Mouse (Mus musculus) neural tube, embryonic 13.5 days (tissue): Measurements from ENCODE around the gene Hist2h2ac. TPM values are rescaled to one million over a fixed set of nuclear protein-coding genes. Genes with fewer than 3 reads are reported as not detected.

Experiments
- ATAC-seq: fragments of 200-750 bp; cut with Nextera tagmentation; 2 replicates; pipeline ENCODE4 v1.8.0; 2017; ENCODE audit warnings: low read depth, mild to moderate bottlenecking, moderate TSS enrichment, moderate library complexity
- H3K27ac ChIP-seq: fragments of 300-500 bp; sonication (generic); replicated peaks from 2 replicates; pipeline ENCODE4 v1.5.1; 2015; ENCODE audit warnings: moderate library complexity, mild to moderate bottlenecking, inconsistent platforms
- H3K27me3 ChIP-seq: fragments of 300-500 bp; sonication (generic); 2 replicates; pipeline ENCODE4 v1.6.1; 2015; ENCODE audit warnings: mild to moderate bottlenecking, inconsistent platforms
- H3K36me3 ChIP-seq: fragments of 300-500 bp; sonication (generic); 2 replicates; pipeline ENCODE4 v1.6.1; 2015; ENCODE audit warnings: mild to moderate bottlenecking, inconsistent platforms
- H3K4me1 ChIP-seq: fragments of 300-500 bp; sonication (generic); replicated peaks from 2 replicates; pipeline ENCODE4 v1.6.1; 2015; ENCODE audit warnings: inconsistent platforms
- H3K4me2 ChIP-seq: fragments of 300-500 bp; sonication (generic); 2 replicates; pipeline ENCODE4 v1.6.1; 2015; ENCODE audit warnings: inconsistent platforms, mild to moderate bottlenecking, moderate library complexity
- H3K4me3 ChIP-seq: fragments of 300-500 bp; sonication (generic); 2 replicates; pipeline ENCODE4 v1.5.1; 2015; ENCODE audit warnings: mild to moderate bottlenecking, inconsistent platforms
- H3K9ac ChIP-seq: fragments of 300-500 bp; sonication (generic); 2 replicates; pipeline ENCODE4 v1.6.1; 2015; ENCODE audit warnings: moderate library complexity, mild to moderate bottlenecking, inconsistent platforms
- H3K9me3 ChIP-seq: fragments of 300-500 bp; sonication (generic); 2 replicates; pipeline ENCODE4 v1.6.1; 2016; ENCODE audit warnings: inconsistent platforms
- WGBS: fragments of 180-500 bp; shearing (Covaris S2); methylation state at CpG from one replicate; pipeline ENCODE4 v1.1.7; 2015; 5-methylcytosine and 5-hydroxymethylcytosine counted together
- microRNA-seq: library from miRNA; unstranded; fragments of <30 nt; microRNA quantifications from one replicate; pipeline ENCODE4, GENCODE M21; 2016
- polyA plus RNA-seq: library from polyadenylated mRNA; unstranded; fragments of >200 nt; fragmentation: Nextera tagmentation; extraction: Ambion mirVana; gene quantifications from 2 replicates; pipeline ENCODE4 v1.2.1, GENCODE M21; 2015

Hist2h2ac gene
- polyA plus RNA-seq, 1 experiment from 2014 or later = 2.1 TPM

DNA sequence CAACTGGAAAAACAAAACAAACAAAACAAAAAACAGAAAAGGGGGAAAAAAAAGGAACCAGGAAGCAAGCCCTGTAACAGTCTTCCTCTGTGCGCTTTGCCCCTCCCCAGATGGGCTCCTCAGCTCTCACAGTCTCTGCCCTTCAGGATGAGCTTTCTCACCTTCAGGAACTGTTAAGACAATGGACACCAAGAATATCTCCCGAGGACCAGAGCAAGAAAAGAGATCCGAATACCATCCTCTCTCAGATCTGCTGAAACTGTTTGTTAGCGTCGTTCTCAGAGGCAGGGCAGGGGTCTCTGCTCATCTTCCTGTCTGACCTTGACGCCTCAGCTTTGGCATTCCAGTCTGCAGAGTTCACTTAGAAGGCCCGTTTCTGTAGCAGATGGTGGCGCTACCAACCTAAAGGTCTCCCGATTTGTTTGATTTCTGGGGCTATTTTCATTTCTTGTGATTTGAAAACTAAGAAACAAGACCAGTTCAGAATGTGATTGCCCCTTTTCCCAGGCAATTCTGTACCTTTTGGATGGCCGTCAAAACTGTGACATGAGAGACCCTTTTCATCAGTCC is 49.6 kb downstream of the Hist2h2ac start:
- WGBS = 71% methylated on average over 10 of the region's 10 CpGs
- ATAC-seq = no peak
- Histone ChIP-seq H3K4me3 (peak overlapping the region; percentile 74), H3K4me2 (peak overlapping the region; percentile 96), H3K27ac (peak overlapping the region; percentile 99), H3K9ac (peak overlapping the region; percentile 90), H3K9me3 (no peaks in the 10 kb centered on the region), H3K36me3 (peaks cover 22% of the 10 kb centered on the region), H3K4me1 (peaks cover 44% of the 10 kb centered on the region), H3K27me3 (no peaks in the 10 kb centered on the region)

Small RNAs within 50 kb of the gene (microRNA-seq; reads per million reads assigned to microRNA genes)
- not detected for gene Gm44492
- not detected for gene Gm47311
- gene Gm47313 = not detected

Other genes starting within 250 kb of the Hist2h2ac start
- 65.9 and 74.1 TPM in 2 replicates for gene Plekho1, start 224.9 kb downstream of the Hist2h2ac start, polyA plus RNA-seq
- 66.9 and 77.1 TPM in 2 replicates for gene Vps45, start 162.4 kb downstream of the Hist2h2ac start, polyA plus RNA-seq
- gene Otud7b, start 116.4 kb downstream of the Hist2h2ac start, polyA plus RNA-seq = 9.4 and 12.7 TPM in 2 replicates
- gene Mtmr11, start 58.9 kb downstream of the Hist2h2ac start, polyA plus RNA-seq = 10.5 and 14.1 TPM in 2 replicates
- 135 and 145 TPM in 2 replicates for gene Sf3b4, start 48.5 kb downstream of the Hist2h2ac start, polyA plus RNA-seq
- gene Sv2a, start 39.7 kb downstream of the Hist2h2ac start, polyA plus RNA-seq = 72.2 and 78.5 TPM in 2 replicates
- 54.1 and 63.0 TPM in 2 replicates for gene Bola1, start 1.2 kb downstream of the Hist2h2ac start, polyA plus RNA-seq
- gene Hist2h2ab, start 1.0 kb downstream of the Hist2h2ac start, polyA plus RNA-seq = 0.52 TPM in 1 of 2 replicates, not detected in the other
- 4.0 and 4.3 TPM in 2 replicates for gene Hist2h2be, start 239 bp upstream of the Hist2h2ac start, polyA plus RNA-seq
- 2.2 and 2.6 TPM in 2 replicates for gene Hist2h3c2, start 18.2 kb upstream of the Hist2h2ac start, polyA plus RNA-seq
- gene Hist2h2aa2, start 19.4 kb upstream of the Hist2h2ac start, polyA plus RNA-seq = 69.0 and 69.4 TPM in 2 replicates
- 12.3 and 21.1 TPM in 2 replicates for gene Hist2h2aa1, start 24.6 kb upstream of the Hist2h2ac start, polyA plus RNA-seq
- 0.38 and 0.96 TPM in 2 replicates for gene Hist2h3c1, start 25.8 kb upstream of the Hist2h2ac start, polyA plus RNA-seq
- gene Hist2h4, start 42.4 kb upstream of the Hist2h2ac start, polyA plus RNA-seq = 3.3 and 3.5 TPM in 2 replicates
- 13.1 and 17.8 TPM in 2 replicates for gene Hist2h3b, start 47.8 kb upstream of the Hist2h2ac start, polyA plus RNA-seq
- gene Hist2h2bb, start 48.9 kb upstream of the Hist2h2ac start, polyA plus RNA-seq = 2.1 and 2.7 TPM in 2 replicates
- 1.9 and 2.1 TPM in 2 replicates for gene Fcgr1, start 73.1 kb upstream of the Hist2h2ac start, polyA plus RNA-seq
- gene BC107364, start 231.4 kb upstream of the Hist2h2ac start, polyA plus RNA-seq = not detected in 2 replicates